Mouse (Mus musculus) neural tube, embryonic 14.5 days (tissue): Measurements from ENCODE around the gene Zfp46. TPM values are rescaled to one million over a fixed set of nuclear protein-coding genes. Genes with fewer than 3 reads are reported as not detected.

Experiments
- polyA plus RNA-seq: library from polyadenylated mRNA; unstranded; fragments of >200 nt; fragmentation: Nextera tagmentation; extraction: Ambion mirVana; gene quantifications from 2 replicates; pipeline ENCODE4 v1.2.1, GENCODE M21; 2014

Gene Zfp46
- polyA plus RNA-seq, 1 experiment from 2014 or later, result 51.3 TPM

Other genes with a start within 250 kb of the Zfp46 start
- gene Rpl11, start 231.3 kb upstream of the Zfp46 start, polyA plus RNA-seq, result 251 and 261 TPM in 2 replicates
- 156 and 196 TPM in 2 replicates for gene Id3, start 141.2 kb upstream of the Zfp46 start, polyA plus RNA-seq
- gene E2f2, start 112.3 kb upstream of the Zfp46 start, polyA plus RNA-seq, result 0.76 and 1.4 TPM in 2 replicates
- 2.4 and 4.8 TPM in 2 replicates for gene Asap3, start 78.3 kb upstream of the Zfp46 start, polyA plus RNA-seq
- gene Tcea3, start 37.0 kb upstream of the Zfp46 start, polyA plus RNA-seq, result 0.71 and 1.7 TPM in 2 replicates
- gene Hnrnpr, start 26.3 kb downstream of the Zfp46 start, polyA plus RNA-seq, result 167 and 173 TPM in 2 replicates
- gene Htr1d, start 138.8 kb downstream of the Zfp46 start, polyA plus RNA-seq, result 2.5 and 2.6 TPM in 2 replicates
- gene 6030445D17Rik, start 177.6 kb downstream of the Zfp46 start, polyA plus RNA-seq, result 0.45 and 0.50 TPM in 2 replicates
- gene Luzp1, start 185.1 kb downstream of the Zfp46 start, polyA plus RNA-seq, result 56.8 and 65.2 TPM in 2 replicates